In genomic region chr5:72203028-72203733, GRCm38 (mm10) we compare ENCODE assay signal across 8 mouse cellular contexts. TPM values are rescaled to one million over a fixed set of nuclear protein-coding genes. Genes with fewer than 3 reads are reported as not detected.
A peak's percentile ranks its signal among the peaks of the same experiment; 100 is the strongest.
DNase-seq lines count a peak whose midpoint lies in the region; ATAC-seq lines count a peak whose summit lies in the region.

No protein-coding gene starts in this region.

- peak; percentile 87 for DNase-seq in T-cell, adult 2 months (ENCODE audit: low spot score)
- peak; percentile 49 to 60 for DNase-seq in cerebellum, postnatal 36 days
- peak; percentile 81 to 82 for DNase-seq in frontal cortex, postnatal 36 days (ENCODE audit: low spot score in 2 of 2)
- peak; percentile 72 for DNase-seq in left cerebral cortex, adult 11 months (ENCODE audit: low spot score)
- peak; percentile 96 for DNase-seq in lung, postnatal 4 days
- DNase-seq in retina, postnatal 7 days (ENCODE audit: low read depth, low spot score) = peak; percentile 55
- peak; percentile 80 for DNase-seq in urinary bladder, adult 2 months (ENCODE audit: low spot score)

- peak overlapping the region; percentile 87 for H3K4me2 ChIP-seq in hindbrain, embryonic 15.5 days

- H3K9me3 ChIP-seq in hindbrain, embryonic 15.5 days = no peaks in the 10 kb centered on the region

- peaks cover 13% of the 10 kb centered on the region for H3K4me1 ChIP-seq in hindbrain, embryonic 15.5 days (replicated peaks)

- under 1% methylated on average over 32 of the region's 32 CpGs for WGBS in hindbrain, embryonic 15.5 days

- peak overlapping the region; percentile 55 for H3K9ac ChIP-seq in hindbrain, embryonic 15.5 days

- no peaks in the 10 kb centered on the region for H3K36me3 ChIP-seq in hindbrain, embryonic 15.5 days

- peak overlapping the region; percentile 64 for H3K27ac ChIP-seq in hindbrain, embryonic 15.5 days (replicated peaks)

- peak; percentile 98 for ATAC-seq in hindbrain, embryonic 15.5 days (ENCODE audit: low FRiP score, low read depth)

- peak overlapping the region; percentile 73 for H3K4me3 ChIP-seq in hindbrain, embryonic 15.5 days

- no peaks in the 10 kb centered on the region for H3K27me3 ChIP-seq in hindbrain, embryonic 15.5 days

RNA-seq across cellular contexts. Expression of gene Commd8, which starts 35.2 kb away (rescaled TPM):
- 135 and 139 TPM in 2 replicates for polyA plus RNA-seq in hindbrain, embryonic 15.5 days (2015; fragmentation: Nextera tagmentation; extraction: Ambion mirVana)
- 78.9 and 81.5 TPM in 2 replicates for polyA plus RNA-seq in urinary bladder, adult 2 months (2012; rRNA removed)

Comparison
In these comparisons a context has a peak if more than half of its experiments do, and no peak if none do; other contexts are left out.
1. Peak in every context shown above with its lines: DNase-seq, ATAC-seq, H3K4me3 ChIP-seq and H3K27ac ChIP-seq.